Mouse (Mus musculus) midbrain, embryonic 16.5 days (tissue): ENCODE measurements around the gene Hjurp. TPM values are rescaled to one million over a fixed set of nuclear protein-coding genes. Genes with fewer than 3 reads are reported as not detected.

Source experiments
- ATAC-seq: fragments of 200-750 bp; cut with Nextera tagmentation; 2 replicates; pipeline ENCODE4 v1.8.0; 2017; ENCODE audit warnings: moderate TSS enrichment
- H3K27ac ChIP-seq: fragments of 300-500 bp; sonication (generic); 2 replicates; pipeline ENCODE4 v1.5.1; 2014; ENCODE audit warnings: mild to moderate bottlenecking, low read length, mixed read lengths
- H3K27me3 ChIP-seq: fragments of 300-500 bp; sonication (generic); 2 replicates; pipeline ENCODE4 v1.6.1; 2014; ENCODE audit warnings: low read depth, low read length, mixed read lengths; ENCODE audit not compliant: control insufficient read depth, insufficient read depth
- H3K36me3 ChIP-seq: fragments of 300-500 bp; sonication (generic); 2 replicates; pipeline ENCODE4 v1.6.1; 2014; ENCODE audit warnings: mild to moderate bottlenecking, low read length, moderate library complexity, mixed read lengths; ENCODE audit not compliant: control insufficient read depth, insufficient read depth
- H3K4me1 ChIP-seq: fragments of 300-500 bp; sonication (generic); 2 replicates; pipeline ENCODE4 v1.6.1; 2014; ENCODE audit warnings: mild to moderate bottlenecking, low read length, mixed read lengths; ENCODE audit not compliant: control insufficient read depth, insufficient read depth
- H3K4me2 ChIP-seq: fragments of 300-500 bp; sonication (generic); 2 replicates; pipeline ENCODE4 v1.6.1; 2014; ENCODE audit warnings: mild to moderate bottlenecking, low read length, mixed read lengths
- H3K4me3 ChIP-seq: fragments of 300-500 bp; sonication (generic); 2 replicates; pipeline ENCODE4 v1.5.1; 2014; ENCODE audit warnings: low read depth, mild to moderate bottlenecking, low read length, moderate library complexity, mixed read lengths
- H3K9ac ChIP-seq: fragments of 300-500 bp; sonication (generic); 2 replicates; pipeline ENCODE4 v1.6.1; 2014; ENCODE audit warnings: low read depth, low read length, mixed read lengths
- H3K9me3 ChIP-seq: fragments of 300-500 bp; sonication (generic); replicated peaks from 2 replicates; pipeline ENCODE4 v1.6.1; 2014; ENCODE audit warnings: mild to moderate bottlenecking, low read length, mixed read lengths; ENCODE audit not compliant: control insufficient read depth, poor library complexity, severe bottlenecking
- WGBS: fragments of 180-500 bp; shearing (Covaris S2); extraction: QIAGEN DNeasy Blood & Tissue Kit; methylation state at CpG from one replicate; pipeline ENCODE4 v1.1.7; 2014; 5-methylcytosine and 5-hydroxymethylcytosine counted together
- polyA plus RNA-seq: library from polyadenylated mRNA; unstranded; fragments of >200 nt; fragmentation: Nextera tagmentation; extraction: Ambion mirVana; gene quantifications from 2 replicates; pipeline ENCODE4 v1.2.1, GENCODE M21; 2015

Gene Hjurp
- polyA plus RNA-seq, 1 experiment from 2014 or later, result 77.3 TPM

GRCm38 (mm10) chr1:88267489-88267888 lies 9.9 kb downstream of the Hjurp start:
- no peak overlapping the region for H3K27ac ChIP-seq
- no peak overlapping the region for H3K4me2 ChIP-seq
- H3K27me3 ChIP-seq, result no peaks in the 10 kb centered on the region
- H3K4me3 ChIP-seq, result no peak overlapping the region
- peaks cover 78% of the 10 kb centered on the region for H3K36me3 ChIP-seq
- ATAC-seq, result peak; percentile 1; the same call in 1 of the 2 replicates
- WGBS, result 95% methylated on average over 6 of the region's 6 CpGs
- no peaks in the 10 kb centered on the region for H3K9me3 ChIP-seq
- no peaks in the 10 kb centered on the region for H3K4me1 ChIP-seq
- H3K9ac ChIP-seq, result no peak overlapping the region

- no peaks in the 10 kb centered on the region for H3K27me3 ChIP-seq
- peaks cover 88% of the 10 kb centered on the region for H3K36me3 ChIP-seq
- no peaks in the 10 kb centered on the region for H3K9me3 ChIP-seq
- no peak for ATAC-seq
- H3K27ac ChIP-seq, result no peak overlapping the region
- no peak overlapping the region for H3K4me2 ChIP-seq
- H3K4me3 ChIP-seq, result no peak overlapping the region
- H3K9ac ChIP-seq, result no peak overlapping the region
- H3K4me1 ChIP-seq, result no peaks in the 10 kb centered on the region
- 91% methylated on average over 13 of the region's 13 CpGs for WGBS
These were observed 11.3 kb downstream of the Hjurp start for GRCm38 (mm10) chr1:88266123-88266522.

- no peak for ATAC-seq
- WGBS, result 82% methylated on average over 4 of the region's 4 CpGs
- no peaks in the 10 kb centered on the region for H3K9me3 ChIP-seq
These were observed 12.6 kb downstream of the Hjurp start for GRCm38 (mm10) chr1:88264869-88265240.

GRCm38 (mm10) chr1:88264237-88264868 lies 13.1 kb downstream of the Hjurp start:
- no peak overlapping the region for H3K27ac ChIP-seq
- no peaks in the 10 kb centered on the region for H3K9me3 ChIP-seq
- WGBS, result 92% methylated on average over 7 of the region's 7 CpGs
- H3K36me3 ChIP-seq, result peaks cover 90% of the 10 kb centered on the region
- no peak overlapping the region for H3K4me2 ChIP-seq
- no peak overlapping the region for H3K9ac ChIP-seq
- H3K4me3 ChIP-seq, result no peak overlapping the region
- no peak for ATAC-seq
- H3K4me1 ChIP-seq, result no peaks in the 10 kb centered on the region
- H3K27me3 ChIP-seq, result no peaks in the 10 kb centered on the region

More at GRCm38 (mm10) chr1:88264869-88265240, 12.6 kb downstream of the Hjurp start:
- Histone ChIP-seq H3K27ac (no peak overlapping the region), H3K4me3 (no peak overlapping the region), H3K9ac (no peak overlapping the region), H3K27me3 (no peaks in the 10 kb centered on the region), H3K4me2 (no peak overlapping the region), H3K36me3 (peaks cover 93% of the 10 kb centered on the region), H3K4me1 (no peaks in the 10 kb centered on the region)

- no peaks in the 10 kb centered on the region for H3K27me3 ChIP-seq
- no peak overlapping the region for H3K4me3 ChIP-seq
- H3K9me3 ChIP-seq, result no peaks in the 10 kb centered on the region
- peaks cover 84% of the 10 kb centered on the region for H3K36me3 ChIP-seq
- H3K27ac ChIP-seq, result no peak overlapping the region
- no peaks in the 10 kb centered on the region for H3K4me1 ChIP-seq
- WGBS, result 94% methylated on average over 5 of the region's 5 CpGs
- H3K9ac ChIP-seq, result no peak overlapping the region
- no peak for ATAC-seq
- no peak overlapping the region for H3K4me2 ChIP-seq
These were observed 13.7 kb downstream of the Hjurp start for GRCm38 (mm10) chr1:88263778-88264177.

GRCm38 (mm10) chr1:88262961-88263360 lies 14.5 kb downstream of the Hjurp start:
- Histone ChIP-seq H3K4me2 (no peak overlapping the region), H3K27ac (no peak overlapping the region), H3K9ac (no peak overlapping the region), H3K36me3 (peaks cover 76% of the 10 kb centered on the region), H3K9me3 (no peaks in the 10 kb centered on the region), H3K4me3 (no peak overlapping the region), H3K4me1 (no peaks in the 10 kb centered on the region), H3K27me3 (no peaks in the 10 kb centered on the region)
- no peak for ATAC-seq
- WGBS, result 78% methylated on average over 6 of the region's 6 CpGs

- 90% methylated on average over 4 of the region's 4 CpGs for WGBS
- peaks cover 69% of the 10 kb centered on the region for H3K36me3 ChIP-seq
- no peak overlapping the region for H3K27ac ChIP-seq
- no peaks in the 10 kb centered on the region for H3K27me3 ChIP-seq
- ATAC-seq, result no peak
- H3K9ac ChIP-seq, result no peak overlapping the region
- no peak overlapping the region for H3K4me3 ChIP-seq
- peaks cover 4% of the 10 kb centered on the region; the same call in 1 of the 2 replicates for H3K9me3 ChIP-seq
- H3K4me1 ChIP-seq, result no peaks in the 10 kb centered on the region
- no peak overlapping the region for H3K4me2 ChIP-seq
These were observed 15.2 kb downstream of the Hjurp start for GRCm38 (mm10) chr1:88262255-88262654.

- no peak overlapping the region for H3K27ac ChIP-seq
- no peaks in the 10 kb centered on the region for H3K4me1 ChIP-seq
- no peak overlapping the region for H3K9ac ChIP-seq
- H3K36me3 ChIP-seq, result peaks cover 64% of the 10 kb centered on the region
- ATAC-seq, result no peak
- peaks cover 9% of the 10 kb centered on the region for H3K9me3 ChIP-seq
- 87% methylated on average over 7 of the region's 7 CpGs for WGBS
- H3K27me3 ChIP-seq, result no peaks in the 10 kb centered on the region
- H3K4me2 ChIP-seq, result no peak overlapping the region
- no peak overlapping the region for H3K4me3 ChIP-seq
These were observed 15.7 kb downstream of the Hjurp start for GRCm38 (mm10) chr1:88261706-88262105.

GRCm38 (mm10) chr1:88260604-88261377 lies 16.6 kb downstream of the Hjurp start:
- no peak for ATAC-seq
- 84% methylated on average over 10 of the region's 10 CpGs for WGBS
- H3K36me3 ChIP-seq, result peaks cover 54% of the 10 kb centered on the region

More at GRCm38 (mm10) chr1:88260604-88261377, 16.6 kb downstream of the Hjurp start:
- H3K9ac ChIP-seq, result no peak overlapping the region
- no peaks in the 10 kb centered on the region for H3K4me1 ChIP-seq
- peaks cover 18% of the 10 kb centered on the region for H3K9me3 ChIP-seq
- H3K4me3 ChIP-seq, result no peak overlapping the region
- H3K27me3 ChIP-seq, result no peaks in the 10 kb centered on the region
- H3K27ac ChIP-seq, result no peak overlapping the region
- no peak overlapping the region for H3K4me2 ChIP-seq
